Mouse (Mus musculus) heart, postnatal 14 days (tissue): ENCODE results near the gene Tmem235. TPM values are rescaled to one million over a fixed set of nuclear protein-coding genes. Genes with fewer than 3 reads are reported as not detected.
A peak's percentile ranks its signal among the peaks of the same experiment; 100 is the strongest.

Experiments used
- DNase-seq, 2 experiments: peaks; one replicate each; pipeline ENCODE4 v3.0.0; 2021 to 2022
- intact Hi-C: fragments of 180-260 bp; cut with DNase I; formaldehyde crosslinking; loops from one replicate; pipeline ENCODE4 v1.15.1; 2025
- total RNA-seq, 2 experiments: library from RNA; stranded (reverse); gene quantifications; 2 replicates each; pipeline ENCODE4 v1.2.3; 2021

Gene Tmem235
- total RNA-seq, 2 experiments from 2014 or later = not detected

DNA sequence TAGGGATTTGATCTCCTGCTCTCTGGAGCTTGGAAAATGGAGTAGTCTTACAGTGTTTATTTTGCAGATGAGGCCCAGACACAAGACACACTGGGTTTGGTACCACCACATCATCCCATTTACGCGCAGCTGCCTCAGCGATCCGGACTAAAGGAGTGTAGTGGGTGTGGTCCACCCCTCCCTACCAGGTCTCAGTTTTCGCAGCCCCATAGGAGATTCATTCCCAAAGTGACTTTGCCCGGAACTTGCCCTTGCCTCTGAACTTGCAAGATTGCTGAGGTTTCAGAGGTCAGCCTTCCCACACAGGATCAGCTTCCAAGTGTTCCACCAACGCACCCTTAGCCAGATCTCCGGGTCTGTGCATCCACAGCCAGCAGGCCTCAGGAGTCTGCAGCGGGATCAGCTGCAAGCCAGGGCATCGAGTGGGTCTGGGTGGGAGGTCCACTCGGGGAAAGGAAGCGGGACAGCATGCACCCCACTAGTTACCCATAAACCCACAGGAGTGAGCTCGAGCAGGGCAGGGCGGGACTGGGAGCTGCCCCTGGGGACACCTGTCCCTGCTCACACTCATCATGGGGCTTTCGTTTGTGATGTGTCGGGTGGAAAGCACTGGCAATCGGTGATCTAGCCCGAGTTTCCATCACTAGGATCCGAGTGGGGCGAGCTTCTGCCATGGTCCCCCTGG is 27.8 kb downstream of the Tmem235 start:
- no peak for DNase-seq
- intact Hi-C loops = no loop called here

DNA sequence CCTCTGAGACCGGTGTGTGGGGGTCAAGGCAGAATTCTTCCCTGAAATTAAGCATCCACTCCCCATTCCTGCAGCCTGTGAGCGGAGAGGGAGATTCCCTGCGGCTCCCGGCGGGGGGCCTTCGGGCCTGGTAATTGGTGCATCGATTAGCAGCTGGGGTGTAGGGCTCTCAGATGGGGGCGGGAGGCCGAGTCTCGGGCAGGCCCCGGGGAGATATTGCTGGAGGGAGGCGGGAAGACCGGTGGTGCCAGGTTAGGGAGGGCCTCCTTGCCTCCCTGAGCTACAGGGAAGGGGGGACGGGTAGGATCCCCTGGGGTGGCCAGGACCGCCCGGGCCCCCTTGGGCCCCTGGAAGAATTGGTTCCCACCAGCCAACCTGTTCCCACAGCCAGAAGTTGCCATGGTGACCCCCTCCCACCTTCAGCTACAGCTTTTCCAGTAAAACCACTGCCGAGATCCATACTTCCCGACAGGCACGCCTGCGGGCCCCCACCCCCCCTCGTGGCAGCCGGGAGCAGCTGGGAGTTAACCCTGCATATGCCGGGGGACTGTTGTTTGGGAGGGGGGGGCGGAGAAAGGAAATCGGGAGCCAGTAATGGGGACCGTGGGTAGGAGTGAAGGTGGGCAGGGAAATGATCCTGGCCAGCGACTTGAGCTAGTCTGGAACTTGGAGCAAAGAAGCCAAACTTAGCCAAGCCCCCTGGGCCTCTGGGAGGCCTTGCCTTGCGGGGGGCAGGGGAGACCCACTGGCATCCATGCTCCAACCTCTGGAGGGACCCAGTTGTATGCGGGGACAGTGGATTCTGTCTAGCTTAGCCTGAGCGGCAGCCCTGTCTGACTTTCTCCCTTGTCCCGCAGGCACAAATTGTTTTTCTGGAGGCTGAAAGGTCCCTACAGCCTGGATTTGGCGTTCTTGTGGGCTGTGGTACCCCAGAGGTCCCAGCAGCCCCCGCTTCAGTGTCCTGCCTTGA is 28.6 kb downstream of the Tmem235 start:
- intact Hi-C loops = no loop called here
- no peak for DNase-seq

DNA sequence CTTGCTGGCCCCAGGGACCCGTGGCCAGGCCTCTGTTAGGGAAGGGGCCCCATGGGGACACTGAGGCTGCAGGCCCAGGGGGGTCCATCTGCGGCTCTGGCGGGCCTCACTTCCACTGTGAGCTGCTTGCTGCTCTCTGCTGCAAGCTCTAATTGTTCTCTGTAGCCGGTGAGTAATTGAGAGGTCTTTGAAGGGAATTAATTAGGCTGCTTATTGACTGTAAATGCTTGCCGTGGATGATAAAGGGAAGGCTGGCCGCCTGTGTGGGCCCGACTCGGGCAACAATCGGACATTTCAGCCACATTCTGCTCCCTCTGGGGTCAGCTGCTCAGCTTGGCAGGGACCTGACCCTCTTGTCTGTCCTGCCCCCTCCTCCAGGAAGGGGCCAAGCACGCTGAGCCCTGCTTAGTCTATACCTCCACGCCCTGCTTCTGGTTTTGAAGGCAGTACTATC is 29.4 kb downstream of the Tmem235 start:
- intact Hi-C loops = no loop called here

GRCm38 (mm10) chr11:117890519-117891282 is 30.1 kb downstream of the Tmem235 start:
- peak in 1 of 2 experiments; percentile 54 for DNase-seq
- intact Hi-C loops = no loop called here

More for the DNA sequence above, 29.4 kb downstream of the Tmem235 start:
- DNase-seq = no peak

DNA sequence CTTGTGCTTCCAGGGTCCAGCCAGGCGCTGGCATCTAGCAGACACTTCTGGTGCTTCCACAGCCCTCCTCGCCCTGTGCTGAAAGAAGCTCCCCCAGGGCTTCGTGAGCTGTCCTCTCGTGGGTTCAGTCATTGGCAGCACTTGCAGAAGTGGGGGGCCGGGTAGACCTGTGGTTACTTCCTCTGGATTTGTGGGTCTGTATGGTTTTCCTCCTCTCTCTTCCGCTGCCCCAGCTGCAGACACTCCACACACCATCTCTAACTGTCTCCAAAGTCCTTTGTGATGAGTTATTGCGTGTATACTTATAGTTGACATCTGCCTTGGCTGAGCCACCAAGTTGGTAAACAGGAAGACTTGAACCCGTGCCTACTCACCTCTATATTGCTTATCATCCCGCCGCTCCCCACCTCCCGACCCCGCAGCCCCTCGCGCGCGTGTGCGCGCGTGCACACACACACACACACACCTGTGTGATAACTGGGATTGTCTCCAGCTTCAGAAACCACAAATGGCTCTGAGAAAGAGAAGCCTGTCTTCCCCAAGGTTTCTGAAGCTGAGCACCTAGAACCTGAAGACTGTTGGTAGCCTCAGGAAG is 31.1 kb downstream of the Tmem235 start:
- intact Hi-C loops = no loop called here
- no peak for DNase-seq

GRCm38 (mm10) chr11:117892199-117892598 is 31.6 kb downstream of the Tmem235 start:
- DNase-seq = no peak
- intact Hi-C loops = no loop called here

DNA sequence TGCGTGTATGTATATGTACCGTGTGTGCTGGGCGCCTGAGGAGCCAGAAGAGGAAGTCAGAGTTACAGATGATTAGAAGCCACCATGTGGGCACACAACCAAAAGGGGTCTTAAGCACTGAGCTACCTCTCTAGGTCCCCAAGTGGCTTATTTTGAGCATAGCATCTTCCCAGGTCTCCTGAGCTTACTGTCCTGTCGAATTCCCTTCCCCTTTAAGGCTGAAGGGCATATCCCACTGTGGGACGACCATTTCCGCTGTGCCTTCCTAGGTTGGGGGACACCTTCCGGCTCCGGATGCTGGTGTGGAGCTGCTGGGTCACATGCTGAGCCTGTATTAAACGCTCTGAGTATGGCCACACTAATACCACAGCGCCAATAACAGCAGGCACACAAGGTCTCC is 34.1 kb downstream of the Tmem235 start:
- DNase-seq = no peak
- intact Hi-C loops = no loop called here

DNA sequence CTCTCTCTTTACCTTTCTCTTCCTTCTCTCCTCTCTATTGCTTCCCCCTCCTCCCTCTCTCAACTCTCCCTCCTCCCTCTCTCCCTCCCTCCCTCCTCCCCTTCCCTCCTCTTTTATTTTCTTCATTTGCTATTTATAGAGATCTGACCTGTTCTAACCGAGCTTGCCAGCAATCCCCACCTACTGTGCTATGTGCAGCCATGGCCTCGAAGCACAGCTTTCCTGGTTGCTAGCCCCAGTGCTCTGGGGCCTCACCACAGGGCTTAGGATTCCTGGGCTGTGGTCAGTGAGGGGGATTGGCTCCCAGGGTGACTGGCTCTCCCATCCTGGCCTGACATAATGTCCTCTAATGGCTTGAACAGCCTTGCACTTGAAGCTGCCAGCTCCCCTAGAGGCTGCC is 36.0 kb downstream of the Tmem235 start:
- intact Hi-C loops = no loop called here
- DNase-seq = no peak

GRCm38 (mm10) chr11:117902282-117902681 is 41.7 kb downstream of the Tmem235 start:
- intact Hi-C loops = no loop called here

GRCm38 (mm10) chr11:117904442-117904841 is 43.9 kb downstream of the Tmem235 start:
- intact Hi-C loops = no loop called here
- DNase-seq = no peak

More at GRCm38 (mm10) chr11:117902282-117902681, 41.7 kb downstream of the Tmem235 start:
- DNase-seq = no peak

GRCm38 (mm10) chr11:117909337-117909736 is 48.8 kb downstream of the Tmem235 start:
- intact Hi-C loops = no loop called here

DNA sequence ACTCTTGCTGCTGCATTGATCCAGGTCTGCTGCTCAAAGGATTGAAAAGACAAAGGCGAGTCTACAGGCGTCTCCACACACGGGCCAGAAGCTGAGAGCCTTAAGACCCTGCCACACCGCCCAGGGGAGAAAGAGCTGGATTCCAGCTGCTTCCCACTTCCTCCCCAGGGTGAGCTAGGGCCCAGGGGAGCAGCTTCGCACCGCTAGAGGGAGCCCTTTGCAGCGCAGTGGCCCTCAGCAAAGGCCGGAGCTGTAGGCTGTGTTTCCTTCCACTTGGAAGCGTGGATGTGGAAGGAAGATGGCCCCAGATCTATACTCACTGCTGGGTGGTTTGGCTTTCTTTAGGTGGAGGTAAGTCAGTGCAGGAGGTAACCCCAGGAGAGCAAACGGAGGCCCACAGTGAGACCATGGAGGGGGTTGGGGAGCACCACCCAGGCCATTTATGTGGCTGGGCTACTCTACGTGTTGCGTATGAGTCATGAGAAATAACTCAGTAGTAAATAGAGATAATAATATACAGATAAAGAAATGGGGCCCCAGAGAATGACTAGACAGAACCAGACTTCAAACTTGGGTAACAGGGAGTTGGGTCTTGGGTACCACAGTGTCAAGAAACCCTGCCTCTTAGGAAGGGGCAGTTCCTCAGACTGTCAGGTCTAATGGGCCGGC is 52.3 kb downstream of the Tmem235 start:
- intact Hi-C loops = loop anchor here (1.0 to 5.0 kb wide), 5 partner anchors 18 to 108 kb away; partner anchors contain the start of gene Socs3
- peak; percentile 88 to 92 for DNase-seq

More at GRCm38 (mm10) chr11:117909337-117909736, 48.8 kb downstream of the Tmem235 start:
- DNase-seq = no peak

GRCm38 (mm10) chr11:117914531-117914930 is 54.0 kb downstream of the Tmem235 start:
- DNase-seq = no peak
- intact Hi-C loops = loop anchor here (5.0 kb wide), 1 partner anchor 33 kb away; no protein-coding TSS in a partner anchor

Other genes with a start within 250 kb of the Tmem235 start
- gene Tnrc6c, start 206.5 kb upstream of the Tmem235 start, total RNA-seq = 10 to 100 TPM; 36.2 to 36.5 TPM
- 1 to 10 TPM; 5.0 to 7.3 TPM for gene Tmc8, start 78.7 kb upstream of the Tmem235 start, total RNA-seq
- gene Tmc6, start 78.6 kb upstream of the Tmem235 start, total RNA-seq = 10 to 100 TPM; 27.0 to 30.2 TPM
- gene 6030468B19Rik, start 63.1 kb upstream of the Tmem235 start, total RNA-seq = not detected
- gene Gm20708, start 51.1 kb upstream of the Tmem235 start, total RNA-seq = 1 to 10 TPM in 1 of 2 experiments, under 1 TPM in 1; 0.98 to 2.3 TPM
- 100 to 1,000 TPM; 108 to 109 TPM for gene Syngr2, start 51.1 kb upstream of the Tmem235 start, total RNA-seq
- gene Afmid, start 34.8 kb upstream of the Tmem235 start, total RNA-seq = 1 to 10 TPM; 4.2 to 6.6 TPM
- gene Tk1, start 34.7 kb upstream of the Tmem235 start, total RNA-seq = 1 to 10 TPM; 5.6 to 9.7 TPM
- 1 to 10 TPM; 3.8 to 9.8 TPM for gene Birc5, start 11.5 kb upstream of the Tmem235 start, total RNA-seq
- 1 to 10 TPM; 6.3 to 6.8 TPM for gene Tha1, start 12.7 kb downstream of the Tmem235 start, total RNA-seq
- gene Socs3, start 109.3 kb downstream of the Tmem235 start, total RNA-seq = 1 to 10 TPM; 4.1 to 5.1 TPM
- gene Pgs1, start 125.5 kb downstream of the Tmem235 start, total RNA-seq = 10 to 100 TPM; 20.5 to 22.3 TPM